Mouse (Mus musculus): ENCODE data around the gene Pnpo.

Gene Pnpo

GRCm38 (mm10) chr11:96906431-96907161 lies 37.2 kb downstream of the Pnpo start:
- no peak for DNase-seq (ENCODE audit: low read depth, low spot score)

GRCm38 (mm10) chr11:96902639-96903635 lies 40.8 kb downstream of the Pnpo start:
- no peak for DNase-seq (ENCODE audit: low read depth, low spot score)

GRCm38 (mm10) chr11:96901332-96901731 lies 42.5 kb downstream of the Pnpo start:
- no peak for DNase-seq (ENCODE audit: low read depth, low spot score)

- no peak for DNase-seq (ENCODE audit: low read depth, low spot score)
Measured at GRCm38 (mm10) chr11:96899449-96900306, 44.1 kb downstream of the Pnpo start.

- DNase-seq (ENCODE audit: low read depth, low spot score), result no peak
Measured at GRCm38 (mm10) chr11:96895886-96896285, 47.9 kb downstream of the Pnpo start.

- no peak for DNase-seq (ENCODE audit: low read depth, low spot score)
Measured at GRCm38 (mm10) chr11:96893203-96893842, 50.5 kb downstream of the Pnpo start.

GRCm38 (mm10) chr11:96891784-96892527 lies 51.8 kb downstream of the Pnpo start:
- DNase-seq (ENCODE audit: low read depth, low spot score), result no peak

Measured in retina, postnatal 7 days (tissue).